Mouse (Mus musculus) gastrocnemius, postnatal 14 days (tissue): Measurements from ENCODE around the gene Sgtb. TPM values are rescaled to one million over a fixed set of nuclear protein-coding genes. Genes with fewer than 3 reads are reported as not detected.

Experiments
- DNase-seq: peaks from one replicate; pipeline ENCODE4 v3.0.0; 2021; ENCODE audit warnings: mixed read lengths
- intact Hi-C: fragments of 180-260 bp; cut with DNase I; formaldehyde crosslinking; loops from one replicate; pipeline ENCODE4 v1.15.1; 2025; ENCODE audit warnings: low total_unique reads
- long read RNA-seq, 2 experiments: library from polyadenylated mRNA; stranded (forward); transcript quantifications; one replicate each; pipeline ENCODE4 v2.0.0; 2021
- total RNA-seq, 2 experiments: library from RNA; stranded (reverse); gene quantifications; 2 replicates each; pipeline ENCODE4 v1.2.3; 2021

Sgtb gene
- total RNA-seq, result 1 to 10 TPM in 1 of 2 experiments, under 1 TPM in 1; 0.94 to 1.3 TPM
- long read RNA-seq, experiment 1, result 0 reads
- long read RNA-seq, experiment 2, partial matches to known transcripts, result 0 of 1 reads
- long read RNA-seq, experiment 2, other reads (novel, unspliced or antisense), result 0 of 1 reads

DNA sequence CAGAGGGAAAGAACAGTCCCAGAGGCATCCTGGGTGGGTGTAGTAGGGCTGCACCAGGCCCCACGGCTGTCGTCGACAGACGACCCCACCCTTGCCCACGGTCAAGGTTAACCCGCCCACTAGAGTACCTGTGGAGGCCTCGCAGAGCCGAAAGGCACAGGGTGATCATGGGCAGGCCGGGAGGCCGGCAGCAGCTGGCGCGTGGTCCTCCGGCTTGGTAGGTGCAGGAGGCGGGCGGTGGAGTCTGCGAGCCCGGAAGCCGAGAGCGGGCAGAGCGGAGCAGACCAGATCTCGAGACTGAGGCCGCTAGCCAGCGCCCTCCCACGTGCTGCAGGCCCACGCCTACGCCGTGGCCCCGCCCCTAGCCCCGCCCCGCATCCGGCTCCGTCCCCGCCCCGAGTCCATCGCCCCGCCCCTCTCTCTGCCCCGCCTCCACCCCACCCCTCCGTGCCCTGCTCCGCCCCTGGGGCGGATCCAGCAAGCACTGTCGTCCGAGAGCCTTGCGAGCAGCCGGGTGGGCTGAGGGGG is at the start of gene Sgtb, which contains the start of gene Nln:
Gene Sgtb, plus strand, starts transcription at position 454 of the 528 bp plus-strand sequence.
Gene Nln, minus strand, starts transcription at position 327 of the 528 bp plus-strand sequence.
- peak; percentile 87 for DNase-seq
- intact Hi-C loops, result no loop called here

DNA sequence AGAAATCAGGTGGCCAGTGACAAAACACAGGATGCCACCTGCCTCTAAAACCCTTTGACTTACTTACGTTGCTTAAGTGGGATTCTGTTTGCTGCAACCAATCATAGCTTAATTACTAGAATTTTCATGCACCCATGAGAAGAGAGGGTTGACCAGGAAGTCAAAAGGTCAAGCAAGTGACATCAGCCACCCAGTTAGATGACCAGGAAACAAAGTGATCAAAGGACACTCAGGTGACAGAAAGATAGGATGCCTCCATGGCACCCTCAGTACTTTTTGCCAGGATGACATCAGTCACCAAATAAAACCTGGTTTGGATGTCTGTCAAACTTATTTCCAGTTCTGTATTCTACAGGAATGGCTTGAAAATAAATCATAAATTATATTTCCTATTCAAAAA is 49.3 kb upstream of the Sgtb start:
- intact Hi-C loops, result no loop called here
- DNase-seq, result no peak

DNA sequence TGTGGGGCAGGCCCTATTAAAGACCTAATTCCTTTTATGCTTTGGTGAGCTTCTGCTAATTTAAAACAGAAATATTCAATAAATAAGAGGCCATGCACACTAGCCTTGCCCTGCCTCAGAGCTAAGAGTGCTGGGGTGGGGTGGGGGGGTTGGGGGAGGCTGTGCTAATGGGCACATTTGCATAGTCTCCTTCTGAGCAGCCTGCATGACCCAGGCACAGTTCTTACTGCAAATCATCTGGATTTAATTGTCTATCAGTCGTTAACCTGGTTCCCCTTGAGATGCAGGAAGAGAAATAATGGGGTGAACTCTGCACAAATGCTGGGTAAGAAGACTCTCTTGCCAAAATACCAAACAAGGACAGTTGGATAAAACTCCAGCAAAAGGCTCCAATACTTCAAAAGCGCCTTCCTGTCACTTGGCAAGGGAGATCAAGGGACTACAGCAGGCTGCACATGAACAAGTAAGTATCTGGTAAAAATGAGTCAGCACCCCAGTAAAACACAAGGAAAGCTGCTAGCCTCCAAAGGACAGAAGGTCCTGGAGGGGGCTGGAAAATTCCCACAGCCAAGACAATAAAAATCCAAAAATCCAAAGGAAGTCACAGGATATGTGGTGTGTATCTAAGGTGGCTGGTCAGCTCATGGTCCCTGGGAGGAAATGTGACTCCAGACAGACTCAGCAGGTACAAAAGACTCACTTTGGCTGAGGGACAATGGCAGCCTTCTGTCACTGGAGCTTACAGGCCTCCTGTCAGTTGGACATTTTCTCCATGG is 47.4 kb upstream of the Sgtb start:
- intact Hi-C loops, result no loop called here
- no peak for DNase-seq

DNA sequence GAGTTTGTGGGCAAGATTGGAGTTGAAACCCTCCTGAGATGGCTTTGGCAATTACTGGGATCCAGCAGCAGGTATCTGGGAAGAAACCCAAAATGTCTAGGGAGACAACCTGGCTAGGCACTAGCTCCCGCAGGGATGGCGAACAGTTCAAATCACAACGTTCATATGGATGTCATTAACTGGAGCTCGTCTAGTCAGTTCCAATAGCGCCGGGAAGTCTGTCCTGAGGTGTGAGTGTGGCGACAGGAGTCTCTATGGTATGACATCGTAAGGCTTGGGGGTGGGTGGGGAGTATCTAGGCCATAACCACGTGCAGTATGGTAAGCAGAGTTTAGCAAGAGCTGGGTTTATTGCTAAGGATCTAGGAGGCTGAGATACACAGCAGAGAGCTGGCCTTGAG is 46.5 kb upstream of the Sgtb start:
- no peak for DNase-seq
- intact Hi-C loops, result no loop called here

DNA sequence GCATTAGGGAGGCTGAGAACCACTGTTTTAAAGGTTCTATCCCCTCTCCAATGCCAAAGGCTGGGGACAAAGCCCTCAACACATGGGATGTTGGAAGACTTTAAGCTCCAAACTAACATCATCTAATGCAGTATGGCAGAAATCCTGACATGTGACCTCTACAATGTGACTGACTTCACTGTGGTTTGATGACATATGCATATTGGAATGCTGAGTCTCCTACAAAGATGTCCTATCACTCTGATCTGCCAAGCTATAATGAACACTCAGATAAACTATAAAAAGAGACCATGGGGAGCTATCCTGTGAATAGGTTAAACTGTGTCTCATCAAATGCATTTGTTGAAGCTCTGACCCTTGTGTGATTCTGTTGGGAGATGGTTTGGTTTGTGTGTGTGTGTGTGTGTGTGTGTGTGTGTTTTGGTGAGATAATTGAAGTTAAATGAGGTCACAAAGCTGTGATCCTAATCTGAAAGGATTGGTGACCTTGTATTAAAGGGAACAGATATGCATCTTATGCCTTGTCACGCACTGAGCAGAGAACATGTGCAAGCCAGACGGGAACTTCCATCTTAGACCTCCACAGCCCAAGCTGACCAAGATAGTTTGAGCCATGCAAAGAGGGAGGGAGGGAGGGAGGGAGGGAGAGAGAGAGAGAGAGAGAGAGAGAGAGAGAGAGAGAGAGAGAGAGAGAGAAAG is 43.7 kb upstream of the Sgtb start:
- no peak for DNase-seq

DNA sequence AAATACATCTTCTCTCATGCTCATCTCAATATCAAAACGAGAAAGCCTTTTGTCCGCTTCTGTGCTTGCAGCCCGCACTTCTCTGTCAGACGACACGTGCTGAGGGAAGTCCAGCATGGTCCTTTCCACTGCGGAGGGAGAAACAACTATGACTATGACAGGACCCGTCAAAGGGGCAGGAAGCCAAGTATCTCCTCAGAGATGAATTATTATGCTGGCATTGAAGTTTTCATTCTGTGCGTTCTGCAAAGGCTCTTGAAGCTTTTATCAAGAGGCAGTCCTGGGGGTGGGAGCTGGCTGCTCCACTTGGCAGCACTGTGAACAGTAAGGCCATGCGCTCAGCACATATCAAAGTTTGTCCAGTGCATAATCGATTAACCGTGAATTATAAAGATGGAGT is 40.3 kb upstream of the Sgtb start:
- intact Hi-C loops, result no loop called here
- DNase-seq, result no peak

More for the DNA sequence above, 43.7 kb upstream of the Sgtb start:
- intact Hi-C loops, result no loop called here

DNA sequence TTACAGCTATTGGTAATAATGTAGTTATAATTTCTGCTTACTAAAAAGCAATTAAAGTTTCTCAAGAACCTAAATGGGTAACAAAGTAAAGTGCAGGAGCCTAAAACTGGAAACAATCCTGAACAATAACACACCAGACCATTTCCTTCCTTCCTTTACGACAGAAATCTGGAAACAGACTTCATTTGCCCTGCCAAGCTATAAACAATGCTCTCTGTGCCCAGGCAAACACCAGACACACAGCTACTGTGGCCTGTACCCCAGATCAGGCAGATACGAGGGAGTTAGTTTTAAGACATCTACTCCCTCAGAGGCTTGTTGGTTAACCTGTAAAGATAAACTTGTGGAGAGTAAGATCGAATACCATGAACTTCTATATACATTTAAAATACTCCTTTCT is 38.8 kb upstream of the Sgtb start:
- DNase-seq, result no peak
- intact Hi-C loops, result no loop called here

DNA sequence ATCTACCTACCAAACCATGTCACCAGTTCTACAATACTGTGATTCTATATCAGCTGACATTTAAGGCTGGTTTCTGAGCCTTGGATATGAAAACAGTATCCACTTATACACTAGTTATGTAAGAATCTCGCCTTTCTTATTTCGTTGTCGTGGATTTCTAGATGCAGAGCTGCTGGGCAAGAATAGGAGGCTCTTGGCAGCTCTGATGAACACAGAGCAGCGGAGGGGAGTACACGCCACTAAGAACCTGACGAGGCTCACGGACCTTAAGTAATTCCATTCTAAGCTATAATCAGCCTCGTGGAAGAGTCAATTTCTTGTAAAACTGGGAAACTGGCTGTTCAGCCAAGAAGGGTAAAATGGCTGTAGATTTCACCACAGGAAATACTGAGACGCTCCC is 37.2 kb upstream of the Sgtb start:
- DNase-seq, result no peak
- intact Hi-C loops, result no loop called here

DNA sequence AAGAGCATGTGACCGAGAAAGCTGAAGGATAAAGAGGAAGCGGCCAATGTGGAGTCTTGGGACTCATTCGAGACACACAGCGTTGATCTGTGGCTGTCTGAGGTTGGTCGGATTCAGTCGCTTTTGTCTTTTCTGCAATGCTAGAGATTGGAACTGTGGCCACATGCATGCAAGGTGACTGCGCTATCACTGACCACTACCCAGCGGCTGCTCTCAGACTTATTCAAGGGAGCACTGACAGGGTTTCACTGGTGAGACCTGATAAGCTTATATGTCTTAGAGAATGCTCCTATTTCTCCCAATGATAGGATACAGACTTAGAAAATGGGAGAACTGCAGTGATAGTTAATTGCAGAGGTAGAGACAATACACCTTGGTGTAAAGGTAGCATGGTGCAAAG is 35.3 kb upstream of the Sgtb start:
- no peak for DNase-seq
- intact Hi-C loops, result no loop called here

DNA sequence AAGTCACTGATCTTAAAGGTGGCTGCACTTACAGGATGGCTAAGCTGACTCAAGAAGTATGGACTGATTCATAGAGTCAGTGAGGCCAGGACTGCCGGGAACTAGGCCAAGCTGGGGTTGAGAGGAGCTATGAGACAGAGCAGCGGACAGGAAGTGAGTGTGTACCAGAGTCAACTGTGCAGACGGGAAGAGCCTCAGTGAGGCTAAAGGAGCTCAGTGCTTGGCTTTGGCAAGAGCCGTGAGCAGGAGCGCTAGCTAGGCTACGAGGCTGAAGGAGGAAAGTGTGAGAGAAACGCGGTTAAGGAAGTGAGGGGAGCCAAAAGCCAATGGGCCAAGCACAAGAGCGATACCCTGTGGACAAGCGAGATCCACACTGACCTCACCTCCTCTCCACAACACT is 34.8 kb upstream of the Sgtb start:
- intact Hi-C loops, result no loop called here
- peak; percentile 71 for DNase-seq

DNA sequence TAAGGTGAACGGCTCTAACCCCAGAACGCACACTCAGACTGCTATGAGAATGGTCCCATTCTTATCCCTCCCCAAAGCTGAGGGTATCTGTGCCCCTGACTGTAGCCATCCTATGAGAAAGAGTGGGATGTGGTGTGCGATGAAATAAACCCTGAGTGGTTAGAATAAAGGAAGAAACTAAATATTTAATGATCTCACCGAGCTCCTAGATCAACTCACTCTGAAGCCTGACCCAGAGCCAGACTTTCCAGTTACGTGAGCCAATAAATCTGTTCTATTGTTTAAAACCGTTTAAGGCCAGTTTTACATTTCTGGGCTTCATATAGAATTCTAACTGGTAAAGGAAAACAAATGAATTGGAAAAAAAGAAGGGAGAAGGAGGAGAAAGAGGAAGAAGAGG is 32.5 kb upstream of the Sgtb start:
- DNase-seq, result no peak
- intact Hi-C loops, result no loop called here

DNA sequence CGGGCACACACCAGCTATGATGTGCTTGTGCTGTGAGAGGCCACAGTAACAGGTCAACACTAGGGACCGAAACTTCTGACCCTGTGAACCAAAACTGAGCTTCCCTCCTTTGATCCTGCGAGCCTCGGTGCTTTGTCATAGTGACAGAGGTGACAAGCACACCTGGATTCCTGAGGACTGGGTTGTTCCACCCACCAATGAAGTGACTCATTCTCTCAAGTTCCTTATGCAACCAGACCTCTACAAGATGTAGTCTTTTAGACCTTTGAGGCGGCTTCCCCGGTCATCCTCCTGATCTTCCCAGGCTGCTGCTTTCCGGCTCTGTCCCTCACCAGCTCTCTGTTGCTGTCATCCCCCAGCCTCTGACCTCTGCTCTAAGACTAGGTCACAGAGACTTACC is 27.0 kb upstream of the Sgtb start:
- intact Hi-C loops, result no loop called here
- no peak for DNase-seq

DNA sequence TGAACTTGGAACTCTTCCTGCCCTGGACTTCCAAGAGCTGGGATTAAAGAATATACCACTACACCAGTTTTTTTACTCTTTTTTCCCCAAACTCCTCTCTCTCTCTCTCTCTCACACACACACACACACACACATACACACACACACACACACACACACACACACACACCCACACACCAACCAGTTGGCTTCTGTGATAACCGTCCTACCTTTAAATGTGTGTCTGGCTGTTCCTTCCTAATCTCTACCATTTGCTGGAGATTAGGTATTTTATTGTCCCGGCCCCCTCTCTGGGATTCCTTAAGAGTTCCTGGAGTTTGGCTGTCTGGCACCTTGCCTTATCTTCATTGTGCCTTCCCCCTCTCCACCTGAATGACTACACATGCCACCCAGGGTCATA is 24.9 kb upstream of the Sgtb start:
- intact Hi-C loops, result no loop called here
- no peak for DNase-seq

DNA sequence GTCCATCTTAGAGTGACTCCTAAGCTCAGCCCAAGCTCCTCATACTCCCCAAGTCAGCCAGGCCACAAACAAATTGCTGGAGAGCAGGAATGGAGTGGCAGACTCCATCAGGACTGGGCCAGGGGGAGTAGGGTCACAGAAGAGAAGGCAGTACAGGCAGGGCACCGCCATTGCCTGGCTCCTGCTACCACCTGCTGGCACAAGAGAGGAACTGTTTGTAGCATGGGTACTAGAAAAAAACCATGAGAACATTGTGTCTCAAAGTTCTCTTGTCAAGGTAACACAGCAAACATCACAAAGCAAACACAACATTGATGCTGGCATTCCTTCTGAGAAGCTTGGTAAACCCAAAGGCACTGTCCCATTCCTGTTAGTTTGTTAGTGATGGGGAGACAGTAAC is 20.2 kb upstream of the Sgtb start:
- intact Hi-C loops, result no loop called here
- DNase-seq, result peak; percentile 29

DNA sequence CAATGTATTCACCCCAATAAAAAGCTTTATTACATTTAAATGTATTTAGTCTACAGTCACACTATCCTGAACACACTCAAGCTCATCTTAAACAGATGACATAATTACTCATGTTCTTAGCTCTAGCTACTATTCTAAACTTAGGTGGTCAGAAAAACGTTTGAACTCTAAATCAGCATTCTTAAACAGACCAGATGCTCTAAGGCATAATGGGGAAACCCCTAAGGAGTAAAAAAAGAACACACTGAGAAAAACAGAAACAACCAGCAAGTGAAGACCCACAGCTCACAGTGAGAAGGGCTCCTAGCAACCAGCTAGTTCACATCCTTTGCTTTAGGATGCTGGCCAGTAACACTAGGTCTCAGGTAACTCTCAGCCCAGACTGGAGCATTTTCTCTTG is 17.8 kb upstream of the Sgtb start:
- intact Hi-C loops, result no loop called here

DNA sequence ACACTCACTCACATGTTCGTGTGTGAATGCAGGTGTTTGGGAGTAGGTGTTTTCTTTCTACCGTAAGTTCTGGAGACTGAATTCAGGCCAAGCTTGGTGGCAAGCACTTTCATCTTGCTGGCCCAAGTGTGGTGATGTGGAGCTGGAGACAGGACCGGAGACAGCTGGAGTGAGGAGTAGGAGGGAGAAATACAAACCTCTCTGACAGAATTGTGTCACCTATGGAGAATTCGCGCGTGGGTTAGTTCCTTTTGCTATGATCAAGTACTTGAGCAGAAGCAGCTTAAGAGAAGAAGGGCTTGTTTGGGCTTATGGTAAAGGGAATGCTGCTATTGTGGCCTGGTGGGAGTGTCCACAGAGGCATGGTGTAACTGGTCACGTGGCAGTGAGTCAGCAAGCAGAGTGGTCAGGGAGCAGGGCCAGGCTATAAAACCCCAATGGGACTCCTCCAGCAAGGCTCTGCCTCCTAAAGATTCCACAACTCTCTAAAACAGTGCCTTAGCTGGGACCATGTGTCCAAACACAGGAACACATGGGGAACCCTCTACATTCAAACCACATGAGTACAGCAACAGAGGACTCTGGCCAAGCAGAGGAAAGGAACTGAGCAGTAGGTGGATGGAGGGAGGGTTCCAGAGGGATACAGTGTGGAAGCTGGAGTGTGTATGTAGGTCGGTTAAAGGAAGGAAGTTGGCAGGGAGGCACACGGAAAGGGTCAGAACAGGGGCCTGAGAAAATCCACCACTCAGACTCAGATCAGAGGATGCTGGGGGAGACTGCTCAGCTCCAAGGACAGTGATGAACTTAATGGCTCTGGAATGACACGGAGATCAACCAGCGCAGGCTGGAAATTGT is 14.8 kb upstream of the Sgtb start:
- no peak for DNase-seq
- intact Hi-C loops, result no loop called here

More for the DNA sequence above, 17.8 kb upstream of the Sgtb start:
- no peak for DNase-seq

DNA sequence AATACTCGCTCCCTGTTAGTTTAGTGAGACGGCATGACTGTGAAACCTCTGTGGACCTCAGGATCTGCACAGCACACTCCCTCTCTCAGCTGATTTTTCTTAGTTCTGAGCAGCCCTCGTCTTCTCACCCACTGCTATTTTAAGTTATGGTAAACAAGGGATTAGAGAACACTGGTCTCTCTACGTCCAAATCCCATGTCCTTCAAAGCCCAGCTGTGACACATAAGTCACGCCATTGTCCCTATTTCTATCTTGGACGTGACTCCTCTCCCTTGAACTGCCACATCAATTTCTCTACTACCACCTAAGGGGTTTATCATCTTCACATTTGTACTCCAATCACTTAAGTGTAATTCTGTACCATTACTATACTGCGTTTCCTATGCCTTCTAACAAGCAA is 13.6 kb upstream of the Sgtb start:
- DNase-seq, result no peak
- intact Hi-C loops, result no loop called here

DNA sequence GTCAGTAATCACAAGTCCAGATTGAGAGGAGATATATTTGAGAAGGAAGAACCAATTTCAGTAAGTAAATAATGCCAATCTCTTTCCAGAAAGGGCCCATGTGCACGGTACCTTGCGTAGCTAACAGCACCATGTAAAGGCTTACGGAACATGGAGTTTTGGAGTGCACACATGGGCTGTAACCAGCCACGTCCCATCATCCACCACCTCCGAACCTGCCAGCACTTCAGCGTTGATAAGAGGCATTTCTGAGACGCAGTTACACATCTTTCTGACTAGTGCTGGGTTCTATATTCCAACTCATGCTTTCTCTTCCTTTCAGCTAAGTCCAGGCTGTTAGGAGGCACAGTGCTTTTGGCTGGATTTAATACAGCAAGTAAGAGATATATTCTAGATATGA is 12.4 kb upstream of the Sgtb start:
- DNase-seq, result no peak

DNA sequence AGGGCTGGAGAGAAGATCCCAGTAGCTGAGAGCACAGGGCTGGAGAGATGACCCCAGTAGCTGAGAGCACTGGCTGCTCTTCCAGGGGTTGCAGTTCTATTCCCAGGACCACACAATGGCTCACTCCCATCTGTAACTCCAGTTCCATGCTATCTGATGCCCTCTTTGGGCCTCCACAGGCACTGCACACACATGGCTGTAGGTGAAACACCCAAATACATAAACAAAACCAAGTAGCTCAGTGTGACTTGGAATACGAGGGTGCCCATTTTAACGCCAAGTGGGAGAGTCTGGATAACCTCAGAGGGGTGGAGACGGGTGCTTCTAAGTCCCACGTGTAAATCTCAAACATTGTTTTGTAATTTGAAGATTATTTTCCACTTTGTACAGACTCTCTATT is 9.1 kb upstream of the Sgtb start:
- intact Hi-C loops, result no loop called here
- DNase-seq, result no peak

More for the DNA sequence above, 12.4 kb upstream of the Sgtb start:
- intact Hi-C loops, result no loop called here
